Mouse (Mus musculus) kidney, embryonic 14.5 days (tissue): ENCODE data around the gene Cpne5. TPM values are rescaled to one million over a fixed set of nuclear protein-coding genes. Genes with fewer than 3 reads are reported as not detected.

Experiments used
- ATAC-seq: fragments of 200-750 bp; cut with Nextera tagmentation; 2 replicates; pipeline ENCODE4 v1.8.0; 2017; ENCODE audit warnings: moderate number of reproducible peaks, mild to moderate bottlenecking, moderate TSS enrichment, moderate library complexity; ENCODE audit not compliant: low FRiP score, low TSS enrichment
- H3K27ac ChIP-seq: fragments of 300-500 bp; sonication (generic); 2 replicates; pipeline ENCODE4 v1.5.1; 2014; ENCODE audit warnings: low read depth, mild to moderate bottlenecking, low read length, moderate library complexity, mixed read lengths
- H3K27me3 ChIP-seq: fragments of 300-500 bp; sonication (generic); 2 replicates; pipeline ENCODE4 v1.6.1; 2014; ENCODE audit warnings: mild to moderate bottlenecking, low read length; ENCODE audit not compliant: control insufficient read depth, insufficient read depth
- H3K36me3 ChIP-seq: fragments of 300-500 bp; sonication (generic); 2 replicates; pipeline ENCODE4 v1.6.1; 2014; ENCODE audit warnings: low read length, mixed read lengths; ENCODE audit not compliant: control insufficient read depth, insufficient read depth
- H3K4me1 ChIP-seq: fragments of 300-500 bp; sonication (generic); 2 replicates; pipeline ENCODE4 v1.6.1; 2014; ENCODE audit warnings: low read length, mixed read lengths; ENCODE audit not compliant: control insufficient read depth, insufficient read depth
- H3K4me2 ChIP-seq: fragments of 300-500 bp; sonication (generic); replicated peaks from 2 replicates; pipeline ENCODE4 v1.6.1; 2014; ENCODE audit warnings: low read depth, mild to moderate bottlenecking, low read length
- H3K4me3 ChIP-seq: fragments of 300-500 bp; sonication (generic); 2 replicates; pipeline ENCODE4 v1.5.1; 2014; ENCODE audit warnings: mild to moderate bottlenecking, low read length
- H3K9ac ChIP-seq: fragments of 300-500 bp; sonication (generic); 2 replicates; pipeline ENCODE4 v1.6.1; 2014; ENCODE audit warnings: low read depth, mild to moderate bottlenecking, low read length, moderate library complexity
- H3K9me3 ChIP-seq: fragments of 300-500 bp; sonication (generic); 2 replicates; pipeline ENCODE4 v1.6.1; 2016; ENCODE audit warnings: low read length; ENCODE audit not compliant: control insufficient read depth
- WGBS: fragments of 180-500 bp; shearing (Covaris S2); extraction: QIAGEN DNeasy Blood & Tissue Kit; methylation state at CpG from one replicate; pipeline ENCODE4 v1.1.7; 2014; 5-methylcytosine and 5-hydroxymethylcytosine counted together
- polyA plus RNA-seq: library from polyadenylated mRNA; unstranded; fragments of >200 nt; fragmentation: Nextera tagmentation; extraction: Ambion mirVana; gene quantifications from 2 replicates; pipeline ENCODE4 v1.2.1, GENCODE M21; 2014

Gene Cpne5
- polyA plus RNA-seq, 1 experiment from 2014 or later, result 12.3 TPM

GRCm38 (mm10) chr17:29171001-29171772 is 66.8 kb downstream of the Cpne5 start:
- Histone ChIP-seq H3K4me1 (peaks cover 11% of the 10 kb centered on the region; the same call in 1 of the 2 replicates), H3K4me3 (no peak overlapping the region), H3K9ac (no peak overlapping the region), H3K9me3 (no peaks in the 10 kb centered on the region), H3K27me3 (no peaks in the 10 kb centered on the region), H3K36me3 (no peaks in the 10 kb centered on the region), H3K27ac (no peak overlapping the region), H3K4me2 (no peak overlapping the region)
- 18% methylated on average over 14 of the region's 14 CpGs for WGBS
- peak; percentile 58 for ATAC-seq

- H3K4me2 ChIP-seq, result no peak overlapping the region
- H3K9ac ChIP-seq, result no peak overlapping the region
- peaks cover 16% of the 10 kb centered on the region; the same call in 1 of the 2 replicates for H3K4me1 ChIP-seq
- 61% methylated on average over 14 of the region's 14 CpGs for WGBS
- H3K36me3 ChIP-seq, result no peaks in the 10 kb centered on the region
- H3K4me3 ChIP-seq, result no peak overlapping the region
- H3K27me3 ChIP-seq, result no peaks in the 10 kb centered on the region
- H3K27ac ChIP-seq, result no peak overlapping the region
- no peak for ATAC-seq
- H3K9me3 ChIP-seq, result no peaks in the 10 kb centered on the region
Measured at GRCm38 (mm10) chr17:29170431-29171000, 67.5 kb downstream of the Cpne5 start.

GRCm38 (mm10) chr17:29168996-29169601 is 68.9 kb downstream of the Cpne5 start:
- H3K4me1 ChIP-seq, result peaks cover 20% of the 10 kb centered on the region
- H3K4me2 ChIP-seq, result no peak overlapping the region
- ATAC-seq, result no peak
- H3K9me3 ChIP-seq, result no peaks in the 10 kb centered on the region
- H3K36me3 ChIP-seq, result no peaks in the 10 kb centered on the region
- H3K27ac ChIP-seq, result no peak overlapping the region
- 79% methylated on average over 12 of the region's 12 CpGs for WGBS
- no peaks in the 10 kb centered on the region for H3K27me3 ChIP-seq
- no peak overlapping the region for H3K9ac ChIP-seq
- no peak overlapping the region for H3K4me3 ChIP-seq

- WGBS, result 80% methylated on average over 4 of the region's 4 CpGs
- no peaks in the 10 kb centered on the region for H3K27me3 ChIP-seq
- no peaks in the 10 kb centered on the region for H3K9me3 ChIP-seq
- H3K4me1 ChIP-seq, result peaks cover 20% of the 10 kb centered on the region
- no peak for ATAC-seq
- no peak overlapping the region for H3K4me2 ChIP-seq
- H3K36me3 ChIP-seq, result no peaks in the 10 kb centered on the region
- no peak overlapping the region for H3K4me3 ChIP-seq
- H3K27ac ChIP-seq, result no peak overlapping the region
- no peak overlapping the region for H3K9ac ChIP-seq
Measured at GRCm38 (mm10) chr17:29168438-29168837, 69.5 kb downstream of the Cpne5 start.

GRCm38 (mm10) chr17:29167371-29167770 is 70.6 kb downstream of the Cpne5 start:
- WGBS, result 60% methylated on average over 6 of the region's 6 CpGs
- Histone ChIP-seq H3K36me3 (no peaks in the 10 kb centered on the region), H3K9ac (no peak overlapping the region), H3K4me3 (no peak overlapping the region), H3K27ac (peak overlapping the region; percentile 75; the same call in 1 of the 2 replicates), H3K4me1 (peaks cover 20% of the 10 kb centered on the region), H3K9me3 (no peaks in the 10 kb centered on the region), H3K4me2 (no peak overlapping the region), H3K27me3 (no peaks in the 10 kb centered on the region)
- no peak for ATAC-seq

GRCm38 (mm10) chr17:29165967-29166578 is 71.9 kb downstream of the Cpne5 start:
- ATAC-seq, result no peak
- H3K9ac ChIP-seq, result no peak overlapping the region
- peak overlapping the region; percentile 75 for H3K27ac ChIP-seq
- peaks cover 6% of the 10 kb centered on the region; the same call in 1 of the 2 replicates for H3K9me3 ChIP-seq
- H3K4me1 ChIP-seq, result peaks cover 20% of the 10 kb centered on the region
- no peaks in the 10 kb centered on the region for H3K27me3 ChIP-seq
- no peak overlapping the region for H3K4me3 ChIP-seq
- no peaks in the 10 kb centered on the region for H3K36me3 ChIP-seq
- 43% methylated on average over 8 of the region's 8 CpGs for WGBS
- H3K4me2 ChIP-seq, result no peak overlapping the region

- Histone ChIP-seq H3K27ac (peak overlapping the region; percentile 75; the same call in 1 of the 2 replicates), H3K4me2 (no peak overlapping the region), H3K36me3 (no peaks in the 10 kb centered on the region)
Measured at GRCm38 (mm10) chr17:29165452-29165851, 72.5 kb downstream of the Cpne5 start.

DNA sequence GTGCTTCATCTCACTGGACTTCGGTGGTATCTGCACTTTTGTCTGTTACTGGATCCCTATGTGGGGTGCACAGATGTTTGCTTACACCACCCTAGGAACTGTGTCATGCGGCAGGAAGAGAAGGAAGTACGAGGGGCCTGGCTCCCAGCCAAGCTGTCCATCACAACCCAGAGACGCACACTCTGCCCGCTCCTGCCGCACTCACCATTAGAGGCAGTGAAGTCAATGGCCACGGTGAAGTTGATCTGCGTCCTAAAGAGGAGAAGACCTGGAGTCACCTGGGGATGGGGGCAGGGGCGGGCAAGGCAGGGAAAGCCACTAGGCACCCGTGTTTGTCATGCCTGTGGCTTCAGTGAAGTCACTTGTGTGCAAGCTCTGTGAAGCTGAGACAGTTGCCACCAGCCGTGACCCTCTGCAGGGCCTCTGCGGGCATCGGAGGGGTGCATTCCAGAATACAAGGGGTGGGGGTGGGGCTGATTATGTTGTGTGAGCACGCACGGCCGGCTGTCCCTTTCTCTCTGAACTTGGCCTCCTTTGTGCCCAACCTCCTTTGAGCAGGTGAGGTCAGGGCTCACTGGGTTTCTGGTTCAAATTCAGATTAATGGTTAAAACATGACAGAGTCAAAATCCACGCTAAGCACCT is 73.4 kb downstream of the Cpne5 start:
- no peak overlapping the region for H3K9ac ChIP-seq
- peak; percentile 64 for ATAC-seq
- no peaks in the 10 kb centered on the region for H3K36me3 ChIP-seq
- H3K9me3 ChIP-seq, result peaks cover 7% of the 10 kb centered on the region; the same call in 1 of the 2 replicates
- H3K27me3 ChIP-seq, result no peaks in the 10 kb centered on the region
- H3K27ac ChIP-seq, result peak overlapping the region; percentile 75; the same call in 1 of the 2 replicates
- no peak overlapping the region for H3K4me3 ChIP-seq
- H3K4me2 ChIP-seq, result no peak overlapping the region
- whole genome bisulfite sequencing, result 14% methylated on average over 17 of the region's 17 CpGs
- H3K4me1 ChIP-seq, result peaks cover 20% of the 10 kb centered on the region

More at GRCm38 (mm10) chr17:29165452-29165851, 72.5 kb downstream of the Cpne5 start:
- 24% methylated on average over 6 of the region's 6 CpGs for WGBS
- Histone ChIP-seq H3K9ac (no peak overlapping the region), H3K9me3 (peaks cover 7% of the 10 kb centered on the region; the same call in 1 of the 2 replicates), H3K27me3 (no peaks in the 10 kb centered on the region), H3K4me3 (no peak overlapping the region), H3K4me1 (peaks cover 20% of the 10 kb centered on the region)
- ATAC-seq, result no peak
